Mouse (Mus musculus) embryonic facial prominence, embryonic 10.5 days (tissue): ENCODE results near the gene Tex30. TPM values are rescaled to one million over a fixed set of nuclear protein-coding genes. Genes with fewer than 3 reads are reported as not detected.

Experiments
- polyA plus RNA-seq: library from polyadenylated mRNA; unstranded; fragments of >200 nt; fragmentation: Nextera tagmentation; extraction: Ambion mirVana; gene quantifications from 2 replicates; pipeline ENCODE4 v1.2.1, GENCODE M21; 2016

Gene Tex30
- polyA plus RNA-seq, 1 experiment from 2014 or later, result 112 TPM

Other genes starting within 250 kb of the Tex30 start
- gene Tpp2, start 168.8 kb downstream of the Tex30 start, polyA plus RNA-seq, result 78.5 and 78.8 TPM in 2 replicates
- 0.61 and 0.75 TPM in 2 replicates for gene Mettl21c, start 82.4 kb downstream of the Tex30 start, polyA plus RNA-seq
- 0.19 and 0.24 TPM in 2 replicates for gene Gm8251, start 40.5 kb downstream of the Tex30 start, polyA plus RNA-seq
- 68.2 and 70.1 TPM in 2 replicates for gene Kdelc1, start 16.4 kb upstream of the Tex30 start, polyA plus RNA-seq
- 25.4 and 26.6 TPM in 2 replicates for gene Bivm, start 16.5 kb upstream of the Tex30 start, polyA plus RNA-seq
- 21.5 and 24.5 TPM in 2 replicates for gene Ercc5, start 45.3 kb upstream of the Tex30 start, polyA plus RNA-seq
- gene Mettl21e, start 116.5 kb upstream of the Tex30 start, polyA plus RNA-seq, result not detected in 2 replicates